Mouse (Mus musculus): Measurements from ENCODE around the gene Mitd1.

Gene Mitd1

DNA sequence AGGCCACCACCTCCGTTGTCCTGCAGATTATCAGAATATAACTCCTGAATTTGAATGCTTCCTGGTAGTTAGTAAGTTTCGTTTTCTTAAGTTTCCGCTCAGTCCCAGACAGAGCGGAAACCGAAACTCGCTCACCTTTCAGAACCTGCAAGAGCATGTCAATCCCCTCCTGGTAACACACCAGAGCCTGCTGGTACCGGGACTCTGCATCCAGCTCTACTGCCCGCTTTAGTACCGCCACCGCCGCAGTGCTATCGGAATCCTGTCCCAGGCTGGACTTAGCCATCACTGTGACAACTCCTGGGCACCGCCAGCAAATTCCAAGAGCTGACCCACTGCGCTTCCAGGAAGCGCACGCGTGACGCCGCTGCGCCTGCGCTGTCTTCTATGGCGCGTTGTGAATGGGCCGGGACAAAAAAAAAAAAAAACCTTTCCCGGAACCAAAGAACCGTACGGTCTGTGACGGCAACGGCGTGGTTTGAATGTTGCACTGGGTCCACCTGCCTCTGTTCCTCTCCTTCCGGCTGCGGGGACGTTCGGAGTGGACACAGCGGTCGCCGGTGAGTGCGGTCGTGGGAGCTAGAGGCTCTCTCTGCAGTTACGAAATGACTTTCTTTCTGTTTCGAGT, at the start of gene Mitd1, which contains the start of gene Mrpl30:
Gene Mitd1 (minus strand): TSS at position 387 of the 628 bp plus-strand sequence.
Gene Mrpl30 (plus strand): TSS at position 453 of the 628 bp plus-strand sequence.
- DNase-seq (ENCODE audit: low read depth, low spot score), result peak; percentile 95

DNA sequence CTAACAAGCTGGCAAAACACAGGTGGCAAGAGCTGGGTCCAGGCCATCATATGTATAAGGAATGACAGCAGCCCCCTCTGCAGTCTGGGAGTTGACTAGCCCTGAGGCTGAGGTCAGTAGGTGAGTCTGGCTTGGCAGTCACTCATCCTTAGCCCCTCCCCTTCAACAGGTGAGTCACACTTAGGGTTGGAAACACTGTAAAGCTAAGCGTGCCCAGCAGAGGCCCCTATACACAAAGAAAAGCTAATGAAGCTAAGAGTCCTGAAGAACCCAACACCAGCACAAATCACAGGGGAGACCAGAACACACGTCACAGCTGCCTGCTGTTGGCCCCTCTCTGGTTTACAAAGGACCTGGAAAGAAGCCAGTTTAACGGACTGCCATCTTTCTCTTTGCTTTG, 41.6 kb upstream of the Mitd1 start:
- peak; percentile 37 for DNase-seq (ENCODE audit: low read depth, low spot score)

DNA sequence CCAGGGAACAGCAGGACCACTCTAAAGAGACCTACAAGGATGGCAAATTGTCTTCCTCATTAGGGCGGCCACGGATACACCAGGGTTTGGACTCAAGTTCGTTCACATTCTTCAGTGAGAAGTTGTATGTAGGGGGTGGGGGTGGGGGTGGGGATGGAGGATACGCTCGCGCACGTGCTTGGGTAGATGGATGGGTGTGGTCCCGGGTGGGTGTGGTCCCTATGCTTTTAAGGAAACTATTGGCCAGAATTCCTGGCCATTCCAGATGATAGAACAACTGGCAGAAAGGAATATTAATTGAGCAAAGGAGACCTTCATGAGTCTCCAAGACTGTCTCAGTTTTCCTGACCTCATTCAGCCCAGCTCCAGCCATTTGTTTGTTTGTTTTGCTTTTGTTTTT, 35.8 kb upstream of the Mitd1 start:
- no peak for DNase-seq (ENCODE audit: low read depth, low spot score)

DNA sequence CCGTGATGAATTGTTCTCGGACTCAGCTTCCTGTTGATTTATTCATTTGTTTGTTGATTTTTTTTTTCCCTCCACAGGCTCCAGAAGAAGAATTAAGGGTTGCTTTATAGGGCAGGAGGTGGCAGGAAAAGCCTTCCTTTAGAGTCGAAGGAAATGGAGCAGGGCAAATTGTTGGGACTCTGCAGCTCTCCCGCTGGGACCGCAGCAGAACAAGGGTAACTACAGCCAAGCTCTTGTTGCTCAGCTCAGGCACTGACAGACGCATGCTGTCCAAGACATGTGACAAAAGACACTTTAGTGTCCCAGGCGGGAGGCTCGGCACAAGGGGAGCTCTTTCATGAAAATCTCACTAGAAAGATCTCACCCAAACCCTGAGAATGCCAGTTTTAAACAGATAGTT, 32.3 kb upstream of the Mitd1 start:
- no peak for DNase-seq (ENCODE audit: low read depth, low spot score)

DNA sequence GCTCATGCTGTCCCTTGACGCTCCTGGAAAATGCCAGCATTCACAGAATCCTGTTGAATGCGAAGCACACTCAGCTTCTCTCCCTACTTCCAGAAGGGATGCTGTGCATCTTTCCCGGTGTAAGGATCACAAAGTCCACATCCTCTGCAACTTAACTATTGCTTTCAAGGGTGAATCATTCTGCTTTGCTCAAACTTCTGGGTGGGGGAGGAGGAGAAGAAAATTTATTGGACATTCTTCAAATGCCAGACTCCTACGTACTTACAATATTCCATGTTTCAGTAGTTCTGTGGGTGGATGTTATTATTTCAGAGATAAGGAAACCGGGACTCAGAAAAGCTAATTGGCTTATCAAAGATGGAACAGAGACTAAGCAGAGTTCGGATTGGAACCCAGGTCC, 27.9 kb upstream of the Mitd1 start:
- DNase-seq (ENCODE audit: low read depth, low spot score), result no peak

DNA sequence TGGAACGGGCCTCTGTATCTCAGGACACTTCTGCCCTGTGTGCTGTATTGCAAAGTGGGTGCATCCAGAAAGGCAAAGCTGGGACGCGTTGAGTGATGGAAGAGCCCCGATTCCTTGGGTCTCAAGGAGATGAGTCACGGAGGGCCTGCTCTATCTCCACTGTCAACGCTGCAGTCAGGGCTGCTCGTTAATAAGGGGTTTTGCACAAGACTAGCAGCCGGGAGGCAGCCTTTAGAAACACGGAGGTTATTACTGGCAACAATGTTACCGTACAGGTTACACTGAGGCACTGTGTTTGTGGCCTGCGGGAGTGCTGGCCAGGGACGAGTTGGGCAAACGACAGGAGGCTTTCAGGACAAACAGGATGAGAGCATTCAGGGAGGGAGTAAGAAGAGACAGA, 27.5 kb upstream of the Mitd1 start:
- no peak for DNase-seq (ENCODE audit: low read depth, low spot score)

DNA sequence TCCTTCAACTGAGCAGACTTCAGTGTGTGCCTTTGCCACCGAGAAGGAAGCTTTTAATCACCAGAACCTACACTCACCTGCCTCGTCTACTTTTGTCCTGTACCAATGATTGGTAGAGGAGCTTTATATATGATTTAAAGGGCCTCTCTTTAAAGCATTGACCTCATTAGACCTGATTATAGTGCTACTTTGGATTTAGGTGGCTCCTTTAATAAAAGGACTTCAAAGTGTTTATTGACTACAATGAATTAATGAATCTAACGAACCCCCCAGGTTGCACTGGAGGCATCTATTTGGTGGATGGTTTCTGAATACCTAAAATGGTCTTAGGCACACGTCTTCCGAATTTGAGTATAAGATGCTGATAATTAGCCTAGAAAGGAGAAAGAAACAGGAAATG, 26.2 kb upstream of the Mitd1 start, which contains the start of gene Lyg2:
Gene Lyg2 (minus strand): TSS at position 101 of the 400 bp plus-strand sequence.
- no peak for DNase-seq (ENCODE audit: low read depth, low spot score)

- DNase-seq (ENCODE audit: low read depth, low spot score), result no peak
These were observed 22.5 kb upstream of the Mitd1 start for GRCm38 (mm10) chr1:37912751-37913150.

GRCm38 (mm10) chr1:37903178-37903577, 13.0 kb upstream of the Mitd1 start:
- peak; percentile 36 for DNase-seq (ENCODE audit: low read depth, low spot score)

DNA sequence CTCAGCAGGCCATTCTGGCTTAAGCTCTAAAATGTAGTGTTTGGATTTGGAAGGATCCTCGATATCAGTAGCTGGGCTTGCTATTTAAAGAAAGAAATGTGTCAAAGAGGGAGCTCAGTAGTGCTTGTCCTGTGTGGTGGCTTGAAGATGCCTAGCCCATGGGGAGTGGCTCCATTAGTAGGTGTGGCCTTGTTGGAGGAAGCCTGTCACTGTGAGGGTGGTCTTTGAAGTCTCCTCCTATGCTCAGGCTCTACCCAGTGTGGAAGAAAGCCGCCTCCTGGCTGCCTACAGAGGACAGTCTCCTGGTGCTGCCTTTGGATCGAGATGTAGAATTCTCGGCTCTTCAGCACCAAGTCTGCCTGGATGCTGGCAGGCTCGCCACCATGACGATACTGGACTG, 10.1 kb upstream of the Mitd1 start:
- DNase-seq (ENCODE audit: low read depth, low spot score), result no peak

- DNase-seq (ENCODE audit: low read depth, low spot score), result no peak
These were observed 9.6 kb upstream of the Mitd1 start for GRCm38 (mm10) chr1:37899816-37900215.

- DNase-seq (ENCODE audit: low read depth, low spot score), result no peak
These were observed 4.4 kb upstream of the Mitd1 start for GRCm38 (mm10) chr1:37894606-37895005.

GRCm38 (mm10) chr1:37891400-37891799, 1.2 kb upstream of the Mitd1 start:
- DNase-seq (ENCODE audit: low read depth, low spot score), result peak; percentile 45

GRCm38 (mm10) chr1:37889206-37889605, 1.0 kb downstream of the Mitd1 start:
- DNase-seq (ENCODE audit: low read depth, low spot score), result peak; percentile 27

GRCm38 (mm10) chr1:37884451-37884850, 5.8 kb downstream of the Mitd1 start:
- DNase-seq (ENCODE audit: low read depth, low spot score), result peak; percentile 71

DNA sequence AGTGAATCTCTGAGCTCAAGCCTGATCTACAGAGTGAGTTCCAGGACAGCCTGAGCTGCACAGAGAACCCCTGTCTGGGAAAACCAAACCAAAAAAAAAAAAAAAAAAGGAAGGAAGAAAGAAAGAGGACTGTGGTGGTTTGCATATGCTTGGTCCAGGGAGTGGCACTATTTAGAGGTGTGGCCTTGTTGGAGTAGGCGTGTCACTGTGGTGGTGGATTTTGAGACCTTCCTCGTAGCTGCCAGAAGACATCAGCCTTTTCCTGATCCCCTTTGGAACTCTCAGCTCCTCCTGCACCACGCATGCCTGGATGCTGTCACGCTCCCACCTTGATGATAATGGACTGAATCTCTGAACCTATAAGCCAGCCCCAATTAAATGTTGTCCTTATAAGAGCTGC, 6.8 kb downstream of the Mitd1 start:
- no peak for DNase-seq (ENCODE audit: low read depth, low spot score)

GRCm38 (mm10) chr1:37877736-37878460, 12.3 kb downstream of the Mitd1 start:
- DNase-seq (ENCODE audit: low read depth, low spot score), result no peak

DNA sequence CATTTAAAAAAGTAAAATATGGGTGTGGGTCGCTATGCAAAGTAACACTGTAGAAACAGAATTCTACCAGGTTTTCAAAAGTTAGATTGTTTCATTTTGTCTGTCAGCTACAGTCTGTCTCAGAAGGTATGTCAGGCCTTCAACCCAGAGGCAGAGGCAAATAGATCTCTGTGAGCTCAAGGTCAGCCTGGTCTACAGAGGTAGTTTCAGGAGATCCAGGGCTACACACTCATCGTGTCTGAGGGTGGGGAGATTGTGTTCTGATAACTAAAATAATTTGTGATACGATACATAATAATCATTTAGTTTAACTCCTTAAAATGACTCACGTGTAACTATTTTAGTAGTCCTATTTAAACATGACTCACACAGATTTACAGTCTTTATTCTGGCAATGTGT, 17.1 kb downstream of the Mitd1 start:
- DNase-seq (ENCODE audit: low read depth, low spot score), result no peak

GRCm38 (mm10) chr1:37872131-37873067, 17.8 kb downstream of the Mitd1 start:
- peak; percentile 92 for DNase-seq (ENCODE audit: low read depth, low spot score)

DNA sequence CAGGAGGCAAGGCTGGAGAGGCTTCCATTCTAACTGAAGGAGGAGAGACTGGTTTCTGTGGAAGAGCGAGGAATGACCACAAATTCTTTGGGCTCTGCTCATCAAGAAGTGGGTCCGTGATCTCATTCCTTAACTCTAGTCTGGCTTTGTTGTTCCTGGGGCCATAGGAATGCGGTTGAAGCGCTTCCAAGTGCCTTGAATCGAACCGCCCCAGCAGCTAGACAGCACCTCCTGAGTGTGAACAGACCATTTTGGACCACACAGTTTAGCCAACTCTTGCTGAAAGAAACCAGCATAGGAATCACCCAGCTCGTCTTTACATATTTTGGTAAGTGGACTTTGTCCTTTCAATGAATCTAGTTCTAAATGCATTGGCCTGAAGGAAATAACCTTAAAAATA, 18.5 kb downstream of the Mitd1 start, which contains the start of gene Lipt1:
Gene Lipt1 (plus strand): TSS at position 35 of the 400 bp plus-strand sequence.
- no peak for DNase-seq (ENCODE audit: low read depth, low spot score)

GRCm38 (mm10) chr1:37869362-37869761, 20.8 kb downstream of the Mitd1 start:
- no peak for DNase-seq (ENCODE audit: low read depth, low spot score)

DNA sequence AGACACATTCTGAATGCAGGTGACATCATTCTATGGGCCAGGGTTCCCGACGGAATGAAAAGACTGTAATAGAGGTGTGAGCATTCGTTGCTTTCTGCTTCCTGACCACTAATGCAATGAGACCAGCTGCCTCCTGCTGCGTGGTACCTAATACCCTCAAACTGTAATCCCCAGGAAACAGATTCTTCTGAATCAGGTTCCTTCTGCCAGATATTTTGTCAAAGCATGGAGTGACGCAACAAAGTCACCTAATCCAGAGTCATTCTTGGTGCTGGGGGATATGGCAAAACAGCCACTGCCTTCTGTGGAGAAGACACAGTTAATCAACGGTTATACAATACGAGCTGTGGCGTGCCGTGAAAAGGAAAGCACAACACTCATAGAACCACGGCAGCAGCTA, 21.6 kb downstream of the Mitd1 start:
- no peak for DNase-seq (ENCODE audit: low read depth, low spot score)
